Comparison of ENCODE assay signal across 28 mouse cellular contexts in the genomic region with DNA sequence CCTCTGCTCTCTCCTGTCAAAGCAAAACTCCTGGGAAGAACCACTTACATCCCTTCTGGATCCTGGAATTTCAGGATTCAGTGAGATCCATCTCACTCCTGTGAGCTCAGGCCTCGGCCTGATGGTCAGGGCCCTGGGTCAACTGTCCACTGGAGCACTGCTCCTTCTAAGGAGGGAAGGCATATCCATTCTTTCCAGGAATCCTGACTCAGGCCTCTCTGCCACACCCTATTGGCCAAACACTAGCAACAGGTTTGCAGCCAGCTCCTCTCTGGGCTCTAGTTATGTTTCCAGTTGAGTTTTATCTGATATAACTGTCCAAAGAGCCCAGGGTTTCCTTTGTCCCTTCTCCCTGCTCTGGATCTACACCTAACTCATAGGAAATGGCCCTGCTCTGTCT.
"Had no signal": no experiment of that assay in that cellular context is flagged by ENCODE, and none has a peak within 500 bp of the region (broad histone marks: within the 10 kb centered on the region; RNA-seq: fewer than 3 reads in every experiment).

No protein-coding gene starts in this region.

- H3K4me1 ChIP-seq: embryonic facial prominence, embryonic 10.5 days; embryonic facial prominence, embryonic 12.5 days; embryonic facial prominence, embryonic 13.5 days; embryonic facial prominence, embryonic 15.5 days; forebrain, embryonic 10.5 days; forebrain, embryonic 12.5 days; forebrain, embryonic 15.5 days had no signal

- H3K27me3 ChIP-seq: embryonic facial prominence, embryonic 12.5 days; embryonic facial prominence, embryonic 13.5 days; embryonic facial prominence, embryonic 15.5 days; forebrain, embryonic 12.5 days; forebrain, embryonic 15.5 days had no signal

- H3K9me3 ChIP-seq: embryonic facial prominence, embryonic 10.5 days; embryonic facial prominence, embryonic 12.5 days; embryonic facial prominence, embryonic 13.5 days; embryonic facial prominence, embryonic 15.5 days; forebrain, embryonic 10.5 days; forebrain, embryonic 12.5 days; forebrain, embryonic 15.5 days; heart, embryonic 10.5 days had no signal

- H3K4me3 ChIP-seq: embryonic facial prominence, embryonic 10.5 days; embryonic facial prominence, embryonic 12.5 days; embryonic facial prominence, embryonic 13.5 days; embryonic facial prominence, embryonic 15.5 days; erythroblast, embryonic 14.5 days; forebrain, embryonic 10.5 days; forebrain, embryonic 12.5 days; forebrain, embryonic 15.5 days; heart, adult 2 months; heart, embryonic 10.5 days had no signal

- DNase-seq: cerebellum, adult 2 months; cerebellum, adult 8-10 months; cerebellum, adult 9-10 months; cerebellum, adult 9-11 months; cerebellum, postnatal 10 days; cerebellum, postnatal 14 days; cerebellum, postnatal 25 days; cerebellum, postnatal 36 days; embryo, embryonic 11 days; forebrain, postnatal 0 days; gastrocnemius, postnatal 10 days; gastrocnemius, postnatal 25 days; gastrocnemius, postnatal 36 days; heart, adult 11 months; heart, adult 18-20 months; heart, adult 2 months had no signal

- H3K9ac ChIP-seq: embryonic facial prominence, embryonic 12.5 days; embryonic facial prominence, embryonic 13.5 days; embryonic facial prominence, embryonic 15.5 days; forebrain, embryonic 12.5 days; forebrain, embryonic 15.5 days; forebrain, postnatal 0 days had no signal

- H3K27ac ChIP-seq: embryonic facial prominence, embryonic 10.5 days; embryonic facial prominence, embryonic 12.5 days; embryonic facial prominence, embryonic 13.5 days; embryonic facial prominence, embryonic 15.5 days; forebrain, embryonic 10.5 days; forebrain, embryonic 12.5 days; forebrain, embryonic 15.5 days; heart, adult 2 months; heart, embryonic 10.5 days had no signal

- ATAC-seq: forebrain, embryonic 14.5 days; forebrain, embryonic 15.5 days; forebrain, embryonic 16.5 days; forebrain, postnatal 0 days had no signal

- H3K4me2 ChIP-seq: embryonic facial prominence, embryonic 12.5 days; embryonic facial prominence, embryonic 13.5 days; embryonic facial prominence, embryonic 15.5 days; forebrain, embryonic 12.5 days; forebrain, embryonic 15.5 days; heart, embryonic 11.5 days had no signal
